Mouse (Mus musculus) heart, postnatal 0 days (tissue): ENCODE results near the gene 4930402H24Rik. TPM values are rescaled to one million over a fixed set of nuclear protein-coding genes. Genes with fewer than 3 reads are reported as not detected.

Experiments
- ATAC-seq: fragments of 200-750 bp; cut with Nextera tagmentation; 2 replicates; pipeline ENCODE4 v1.8.0; 2017; ENCODE audit warnings: low read depth, moderate number of reproducible peaks, moderate library complexity; ENCODE audit not compliant: insufficient read depth
- DNase-seq: peaks from one replicate; pipeline ENCODE4 v3.0.0-alpha.2; 2016; ENCODE audit warnings: low spot score
- H3K27ac ChIP-seq: fragments of 300-500 bp; sonication (generic); 2 replicates; pipeline ENCODE4 v1.5.1; 2014; ENCODE audit warnings: low read depth, mild to moderate bottlenecking
- H3K27me3 ChIP-seq: fragments of 300-500 bp; sonication (generic); 2 replicates; pipeline ENCODE4 v1.6.1; 2014; ENCODE audit warnings: low read length, mixed read lengths; ENCODE audit not compliant: control insufficient read depth, insufficient read depth
- H3K36me3 ChIP-seq: fragments of 300-500 bp; sonication (generic); replicated peaks from 2 replicates; pipeline ENCODE4 v1.6.1; 2014; ENCODE audit warnings: low read length, mixed read lengths; ENCODE audit not compliant: control insufficient read depth, insufficient read depth
- H3K4me1 ChIP-seq: fragments of 300-500 bp; sonication (generic); 2 replicates; pipeline ENCODE4 v1.6.1; 2014; ENCODE audit warnings: antibody characterized with exemption; ENCODE audit not compliant: control insufficient read depth, insufficient read depth
- H3K4me2 ChIP-seq: fragments of 300-500 bp; sonication (generic); 2 replicates; pipeline ENCODE4 v1.6.1; 2014; ENCODE audit warnings: low read depth, mild to moderate bottlenecking, low read length, moderate library complexity
- H3K4me3 ChIP-seq: fragments of 300-500 bp; sonication (generic); 2 replicates; pipeline ENCODE4 v1.5.1; 2014; ENCODE audit warnings: low read depth, low read length
- H3K9ac ChIP-seq: fragments of 300-500 bp; sonication (generic); replicated peaks from 2 replicates; pipeline ENCODE4 v1.6.1; 2014; ENCODE audit warnings: low read depth, low read length, mixed read lengths
- H3K9me3 ChIP-seq: fragments of 300-500 bp; sonication (generic); replicated peaks from 2 replicates; pipeline ENCODE4 v1.6.1; 2016; ENCODE audit warnings: low read length; ENCODE audit not compliant: control insufficient read depth
- CTCF ChIP-seq: IDR thresholded peaks from 2 replicates; pipeline ENCODE4 v1.5.1; 2016; ENCODE audit warnings: antibody characterized with exemption, control low read depth, low read depth
- EP300 ChIP-seq: IDR thresholded peaks from 2 replicates; pipeline ENCODE4 v1.6.1; 2016; ENCODE audit warnings: antibody characterized with exemption, low read depth
- WGBS: fragments of 180-500 bp; shearing (Covaris S2); extraction: QIAGEN DNeasy Blood & Tissue Kit; methylation state at CpG from one replicate; pipeline ENCODE4 v1.1.7; 2014; 5-methylcytosine and 5-hydroxymethylcytosine counted together
- polyA plus RNA-seq: library from polyadenylated mRNA; unstranded; fragments of >200 nt; fragmentation: Nextera tagmentation; extraction: Ambion mirVana; gene quantifications from 2 replicates; pipeline ENCODE4 v1.2.1, GENCODE M21; 2015
- total RNA-seq: library from RNA; depleted of rRNA; stranded (reverse); fragments of >200 nt; gene quantifications from 2 replicates; pipeline ENCODE4 v1.2.3, GENCODE M21; 2014; ENCODE audit warnings: low replicate concordance

The 4930402H24Rik gene
- total and polyA plus RNA-seq, 2 experiments from 2014 or later = 41.8 to 89.9 TPM

DNA sequence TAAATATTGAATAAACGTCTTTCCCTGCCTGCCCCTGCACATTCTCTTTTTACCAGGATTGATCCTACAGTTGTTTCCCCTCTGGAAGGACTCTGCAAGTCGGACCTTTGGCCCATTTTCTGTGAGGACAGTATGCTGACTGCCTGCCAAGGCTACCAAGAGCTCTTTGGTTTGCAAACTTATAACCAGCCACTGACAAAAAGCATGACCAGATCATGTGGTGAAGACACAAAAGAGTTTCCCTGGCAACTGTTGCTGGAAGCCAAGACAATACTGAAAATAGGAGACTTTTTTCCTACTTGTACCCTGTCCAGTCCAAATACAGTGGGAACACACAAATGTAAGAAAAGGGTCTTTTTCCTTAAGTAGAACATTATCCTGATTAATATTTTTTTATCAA, 78.8 kb downstream of the 4930402H24Rik start:
- no peak for TF ChIP-seq CTCF
- no peak for TF ChIP-seq EP300
- H3K4me1 ChIP-seq = peaks cover 14% of the 10 kb centered on the region
- H3K9me3 ChIP-seq = no peaks in the 10 kb centered on the region
- no peaks in the 10 kb centered on the region for H3K27me3 ChIP-seq
- DNase-seq = peak; percentile 68
- H3K4me2 ChIP-seq = no peak overlapping the region
- peaks cover 11% of the 10 kb centered on the region; the same call in 1 of the 2 replicates for H3K36me3 ChIP-seq
- H3K4me3 ChIP-seq = no peak overlapping the region
- H3K9ac ChIP-seq = no peak overlapping the region
- ATAC-seq = peak; percentile 54; the same call in 1 of the 2 replicates
- H3K27ac ChIP-seq = peak overlapping the region; percentile 55
- 35% methylated on average over 2 of the region's 2 CpGs for WGBS

- no peak overlapping the region for H3K27ac ChIP-seq
- no peak overlapping the region for H3K9ac ChIP-seq
- no peaks in the 10 kb centered on the region for H3K4me1 ChIP-seq
- 74% methylated on average over 11 of the region's 11 CpGs for WGBS
- TF ChIP-seq EP300 = no peak
- TF ChIP-seq CTCF = peak; percentile 53
- no peaks in the 10 kb centered on the region for H3K27me3 ChIP-seq
- no peak overlapping the region for H3K4me3 ChIP-seq
- H3K4me2 ChIP-seq = no peak overlapping the region
- no peaks in the 10 kb centered on the region for H3K9me3 ChIP-seq
- H3K36me3 ChIP-seq = peaks cover 68% of the 10 kb centered on the region
- DNase-seq (no peak), ATAC-seq (peak; percentile 30; the same call in 1 of the 2 replicates)
Measured at GRCm38 (mm10) chr2:130818838-130819647, 87.2 kb downstream of the 4930402H24Rik start.

DNA sequence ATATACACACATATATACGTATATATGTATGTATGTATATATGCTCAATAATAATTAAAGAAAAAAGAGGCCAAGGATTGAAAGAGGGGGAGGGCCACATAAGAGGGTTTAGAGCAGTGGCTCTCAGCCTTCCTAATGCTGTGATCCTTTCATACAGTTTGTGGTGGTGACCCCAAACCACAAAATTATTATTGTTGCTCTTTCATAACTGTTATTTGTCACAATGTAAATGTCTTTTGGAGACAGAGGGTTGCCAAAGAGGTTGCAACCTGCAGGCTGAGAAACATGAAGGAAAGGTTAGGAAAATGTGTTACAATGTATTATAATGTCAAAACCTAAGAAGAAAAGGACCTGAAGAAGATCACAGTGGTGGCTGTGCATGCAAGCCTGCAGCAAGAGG, 88.3 kb downstream of the 4930402H24Rik start:
- H3K4me1 ChIP-seq = no peaks in the 10 kb centered on the region
- H3K27me3 ChIP-seq = no peaks in the 10 kb centered on the region
- TF ChIP-seq EP300 (no peak), CTCF (no peak)
- WGBS = 82% methylated on average over 1 of the region's 1 CpGs
- H3K36me3 ChIP-seq = peaks cover 80% of the 10 kb centered on the region
- ATAC-seq (no peak), DNase-seq (no peak)
- H3K4me2 ChIP-seq = no peak overlapping the region
- no peak overlapping the region for H3K9ac ChIP-seq
- H3K27ac ChIP-seq = no peak overlapping the region
- no peaks in the 10 kb centered on the region for H3K9me3 ChIP-seq
- H3K4me3 ChIP-seq = no peak overlapping the region

GRCm38 (mm10) chr2:130816205-130816604, 90.0 kb downstream of the 4930402H24Rik start:
- Histone ChIP-seq H3K4me1 (no peaks in the 10 kb centered on the region), H3K4me2 (no peak overlapping the region), H3K27ac (no peak overlapping the region), H3K4me3 (no peak overlapping the region), H3K27me3 (no peaks in the 10 kb centered on the region), H3K36me3 (peaks cover 84% of the 10 kb centered on the region), H3K9ac (no peak overlapping the region), H3K9me3 (no peaks in the 10 kb centered on the region)
- ATAC-seq (no peak), DNase-seq (no peak)
- no peak for TF ChIP-seq CTCF
- no peak for TF ChIP-seq EP300
- WGBS = 87% methylated on average over 5 of the region's 5 CpGs

DNA sequence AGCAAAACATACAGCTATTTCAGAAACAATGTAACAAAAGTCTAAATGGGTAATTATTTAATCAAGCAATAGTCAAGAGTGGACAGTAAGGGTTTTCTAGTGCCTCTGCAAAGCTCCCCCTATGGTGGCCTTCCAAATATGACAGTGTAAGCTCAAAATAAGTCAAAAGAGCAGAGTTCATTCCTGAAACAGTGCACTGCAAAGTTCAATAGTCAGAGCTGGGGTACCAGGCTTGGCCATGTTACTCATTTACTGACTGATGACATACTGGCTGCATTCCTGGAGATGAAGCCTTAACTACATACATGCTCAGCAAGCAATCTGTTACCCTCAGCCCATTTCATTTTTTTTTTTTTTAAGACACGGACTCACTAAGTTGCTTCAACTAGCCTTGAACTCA, 91.7 kb downstream of the 4930402H24Rik start:
- no peaks in the 10 kb centered on the region for H3K27me3 ChIP-seq
- no peak overlapping the region for H3K9ac ChIP-seq
- no peak overlapping the region for H3K27ac ChIP-seq
- TF ChIP-seq CTCF (no peak), EP300 (no peak)
- H3K4me2 ChIP-seq = no peak overlapping the region
- no peak overlapping the region for H3K4me3 ChIP-seq
- no peaks in the 10 kb centered on the region for H3K9me3 ChIP-seq
- WGBS = 78% methylated on average over 1 of the region's 1 CpGs
- no peaks in the 10 kb centered on the region for H3K4me1 ChIP-seq
- DNase-seq = no peak
- ATAC-seq = no peak
- peaks cover 81% of the 10 kb centered on the region for H3K36me3 ChIP-seq
